Mouse (Mus musculus): Measurements from ENCODE around the gene Hoxb3.

- TF ChIP-seq CTCF (IDR thresholded peaks at IDR 0.05; ENCODE audit: control insufficient read depth, insufficient read depth, insufficient replicate concordance, low read depth, low read length) (no peak), POLR2A (IDR thresholded peaks at IDR 0.05; ENCODE audit: control insufficient read depth, low read depth, low read length) (no peak)
Observed at GRCm38 (mm10) chr11:96340698-96341365, 17.7 kb downstream of the Hoxb3 start.
